Mouse (Mus musculus) stomach, postnatal 0 days (tissue): ENCODE measurements around the gene 4833420G17Rik. TPM values are rescaled to one million over a fixed set of nuclear protein-coding genes. Genes with fewer than 3 reads are reported as not detected.
A peak's percentile ranks its signal among the peaks of the same experiment; 100 is the strongest.

Experiments
- ATAC-seq: fragments of 200-750 bp; cut with Nextera tagmentation; 2 replicates; pipeline ENCODE4 v1.8.0; 2017; ENCODE audit not compliant: low FRiP score, low TSS enrichment
- DNase-seq: peaks from one replicate; pipeline ENCODE4 v3.0.0-alpha.2; 2016; ENCODE audit warnings: low spot score
- H3K27ac ChIP-seq: fragments of 300-500 bp; sonication (generic); replicated peaks from 2 replicates; pipeline ENCODE4 v1.5.1; 2014; ENCODE audit warnings: mild to moderate bottlenecking, control low read depth
- H3K27me3 ChIP-seq: fragments of 300-500 bp; sonication (generic); 2 replicates; pipeline ENCODE4 v1.6.1; 2014; ENCODE audit warnings: low read length; ENCODE audit not compliant: control insufficient read depth, insufficient read depth
- H3K36me3 ChIP-seq: fragments of 300-500 bp; sonication (generic); 2 replicates; pipeline ENCODE4 v1.6.1; 2014; ENCODE audit warnings: low read length, mixed read lengths; ENCODE audit not compliant: control insufficient read depth, insufficient read depth
- H3K4me1 ChIP-seq: fragments of 300-500 bp; sonication (generic); replicated peaks from 2 replicates; pipeline ENCODE4 v1.6.1; 2014; ENCODE audit warnings: antibody characterized with exemption; ENCODE audit not compliant: control insufficient read depth, insufficient read depth
- H3K4me2 ChIP-seq: fragments of 300-500 bp; sonication (generic); replicated peaks from 2 replicates; pipeline ENCODE4 v1.6.1; 2014; ENCODE audit warnings: low read depth, mild to moderate bottlenecking, control low read depth, moderate library complexity
- H3K4me3 ChIP-seq: fragments of 300-500 bp; sonication (generic); 2 replicates; pipeline ENCODE4 v1.5.1; 2014; ENCODE audit warnings: low read depth, low read length, control low read depth
- H3K9ac ChIP-seq: fragments of 300-500 bp; sonication (generic); 2 replicates; pipeline ENCODE4 v1.6.1; 2014; ENCODE audit warnings: mild to moderate bottlenecking, low read length, control low read depth, mixed read lengths
- H3K9me3 ChIP-seq: fragments of 300-500 bp; sonication (generic); 2 replicates; pipeline ENCODE4 v1.6.1; 2016; ENCODE audit warnings: low read length; ENCODE audit not compliant: control insufficient read depth
- CTCF ChIP-seq: IDR thresholded peaks from 2 replicates; pipeline ENCODE4 v1.5.1; 2016; ENCODE audit warnings: antibody characterized with exemption, low read depth, mild to moderate bottlenecking, moderate library complexity
- EP300 ChIP-seq: optimal IDR thresholded peaks from 2 replicates; pipeline ENCODE3; 2016; ENCODE audit warnings: antibody characterized with exemption
- WGBS: fragments of 180-500 bp; shearing (Covaris S2); extraction: QIAGEN DNeasy Blood & Tissue Kit; methylation state at CpG from one replicate; pipeline ENCODE4 v1.1.7; 2014; 5-methylcytosine and 5-hydroxymethylcytosine counted together
- polyA plus RNA-seq: library from polyadenylated mRNA; unstranded; fragments of >200 nt; fragmentation: Nextera tagmentation; extraction: Ambion mirVana; gene quantifications from 2 replicates; pipeline ENCODE4 v1.2.1, GENCODE M21; 2015

The 4833420G17Rik gene
- 24.1 and 24.4 TPM in 2 replicates for polyA plus RNA-seq

DNA sequence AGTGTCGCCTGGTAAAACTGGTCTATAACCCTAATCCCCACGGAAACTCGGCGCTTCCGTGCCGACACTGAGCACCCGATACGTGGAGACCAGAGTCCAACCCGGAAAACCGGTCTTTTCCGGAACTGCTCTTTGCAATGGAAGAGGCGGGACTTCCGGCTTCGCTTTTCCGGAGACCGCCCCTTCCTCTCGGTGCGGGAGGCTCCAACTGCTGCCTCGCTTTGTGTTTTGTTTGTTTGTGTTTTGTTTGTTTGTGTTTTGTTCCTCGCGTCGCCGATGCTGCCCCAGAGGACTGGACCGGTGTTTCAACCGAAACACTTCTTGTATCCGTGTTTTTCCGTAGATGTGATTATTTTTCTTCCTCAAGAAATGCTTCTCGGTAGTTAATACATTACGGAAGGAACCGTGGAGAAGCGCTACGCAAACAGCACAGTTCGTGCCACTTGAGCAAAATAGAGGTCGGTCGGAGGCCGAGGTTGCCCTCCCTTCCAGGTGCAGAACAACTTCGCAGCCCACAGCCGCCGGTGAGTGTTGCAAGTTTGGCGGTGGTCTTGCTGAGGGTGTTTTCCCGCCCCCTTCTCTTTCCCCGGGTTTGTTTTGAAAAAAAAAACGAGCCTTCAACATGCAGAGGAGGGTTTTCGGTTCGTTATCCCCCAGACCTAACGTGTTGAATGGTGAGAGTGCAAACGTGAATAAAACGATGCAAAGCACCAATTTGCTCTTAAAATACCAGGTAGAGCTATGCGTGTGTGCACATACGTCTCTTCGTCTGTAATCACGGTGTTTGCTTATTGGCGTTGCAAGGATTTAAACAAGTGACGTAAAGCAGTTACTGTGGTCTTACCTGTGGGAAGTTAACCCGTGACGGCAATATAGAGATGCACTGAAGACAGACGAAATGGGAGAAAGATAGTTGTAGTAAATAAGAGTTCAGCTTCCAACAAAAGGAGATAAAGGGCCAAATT is at the start of gene 4833420G17Rik:
Gene 4833420G17Rik (plus strand): TSS at position 173 of the 965 bp plus-strand sequence.
- 1% methylated on average over 57 of the region's 57 CpGs for WGBS
- peak; percentile 98 for ATAC-seq
- peak within 1 kb of the TSS; percentile 82 for H3K9ac ChIP-seq
- H3K27me3 ChIP-seq: no peaks in the 10 kb centered on the region
- peak within 1 kb of the TSS; percentile 63 for H3K4me2 ChIP-seq
- TF ChIP-seq EP300 (no peak), CTCF (no peak)
- no peaks in the 10 kb centered on the region for H3K9me3 ChIP-seq
- H3K4me1 ChIP-seq: no peaks in the 10 kb centered on the region
- H3K4me3 ChIP-seq: peak within 1 kb of the TSS; percentile 90
- H3K27ac ChIP-seq: peak within 1 kb of the TSS; percentile 89
- peak; percentile 91 for DNase-seq
- H3K36me3 ChIP-seq: no peaks in the 10 kb centered on the region

DNA sequence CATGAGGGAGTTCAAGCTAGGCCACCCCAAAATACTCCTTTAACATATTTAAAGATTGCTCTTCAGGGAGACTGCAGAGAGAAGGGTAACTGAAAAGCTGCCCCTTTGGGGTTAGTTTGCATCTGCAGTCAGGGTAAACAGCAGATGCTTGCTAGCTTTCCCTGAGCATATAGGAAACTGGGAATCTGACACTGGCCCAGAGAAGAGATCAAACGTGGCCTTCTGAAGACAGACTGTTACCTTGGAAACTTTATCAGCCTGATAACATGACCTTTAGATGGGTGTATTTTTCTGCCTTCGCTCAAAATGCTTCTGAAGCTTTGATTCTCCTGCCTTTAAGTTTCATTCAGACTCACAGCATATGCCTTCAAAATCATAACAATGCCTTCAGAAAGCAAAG is 49.5 kb upstream of the 4833420G17Rik start:
- DNase-seq: no peak
- TF ChIP-seq CTCF (no peak), EP300 (no peak)
- no peak overlapping the region for H3K4me2 ChIP-seq
- 21% methylated on average over 2 of the region's 2 CpGs for WGBS
- H3K9ac ChIP-seq: no peak overlapping the region
- no peaks in the 10 kb centered on the region for H3K9me3 ChIP-seq
- no peak for ATAC-seq
- no peaks in the 10 kb centered on the region for H3K27me3 ChIP-seq
- no peak overlapping the region for H3K4me3 ChIP-seq
- no peak overlapping the region for H3K27ac ChIP-seq
- no peaks in the 10 kb centered on the region for H3K36me3 ChIP-seq
- no peaks in the 10 kb centered on the region for H3K4me1 ChIP-seq

GRCm38 (mm10) chr13:119418479-119418878 is 44.1 kb upstream of the 4833420G17Rik start:
- DNase-seq (no peak), ATAC-seq (no peak)
- no peak overlapping the region for H3K4me3 ChIP-seq
- no peaks in the 10 kb centered on the region for H3K4me1 ChIP-seq
- WGBS: 86% methylated on average over 3 of the region's 3 CpGs
- H3K36me3 ChIP-seq: no peaks in the 10 kb centered on the region
- H3K9ac ChIP-seq: no peak overlapping the region
- no peak overlapping the region for H3K27ac ChIP-seq
- H3K9me3 ChIP-seq: no peaks in the 10 kb centered on the region
- TF ChIP-seq EP300 (no peak), CTCF (no peak)
- no peaks in the 10 kb centered on the region for H3K27me3 ChIP-seq
- H3K4me2 ChIP-seq: no peak overlapping the region

GRCm38 (mm10) chr13:119430164-119430563 is 32.4 kb upstream of the 4833420G17Rik start:
- DNase-seq: no peak
- peaks cover 2% of the 10 kb centered on the region; the same call in 1 of the 2 replicates for H3K36me3 ChIP-seq
- peak overlapping the region; percentile 99; the same call in 1 of the 2 replicates for H3K27ac ChIP-seq
- ATAC-seq: no peak
- 8% methylated on average over 8 of the region's 8 CpGs for WGBS
- TF ChIP-seq EP300 (no peak), CTCF (no peak)
- no peaks in the 10 kb centered on the region for H3K9me3 ChIP-seq
- H3K4me3 ChIP-seq: peak overlapping the region; percentile 98
- peak overlapping the region; percentile 85 for H3K4me2 ChIP-seq
- H3K27me3 ChIP-seq: no peaks in the 10 kb centered on the region
- no peaks in the 10 kb centered on the region for H3K4me1 ChIP-seq
- H3K9ac ChIP-seq: peak overlapping the region; percentile 98

DNA sequence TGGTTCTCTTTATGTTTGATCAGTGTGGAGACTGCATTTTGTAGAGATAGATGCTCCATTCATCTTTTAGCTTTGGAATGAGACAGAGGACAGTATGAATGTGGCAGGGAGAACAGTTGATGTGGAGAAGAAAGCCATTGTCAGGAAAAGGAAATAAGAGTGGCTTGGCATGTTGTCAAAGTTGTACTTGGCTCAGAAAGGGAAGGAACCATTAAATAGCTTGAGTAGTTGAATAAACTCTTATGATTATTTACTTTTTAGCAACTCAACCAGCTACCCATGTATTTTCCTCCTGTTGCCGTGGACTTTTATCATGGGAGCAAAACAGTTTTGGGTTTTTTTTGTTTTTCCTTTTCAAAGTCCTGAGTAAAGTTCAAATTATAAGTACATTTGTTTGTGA is 30.5 kb upstream of the 4833420G17Rik start:
- no peaks in the 10 kb centered on the region for H3K4me1 ChIP-seq
- WGBS: 24% methylated on average over 1 of the region's 1 CpGs
- no peak overlapping the region for H3K27ac ChIP-seq
- no peaks in the 10 kb centered on the region for H3K27me3 ChIP-seq
- H3K9me3 ChIP-seq: no peaks in the 10 kb centered on the region
- ATAC-seq (no peak), DNase-seq (no peak)
- TF ChIP-seq EP300 (no peak), CTCF (no peak)
- no peak overlapping the region for H3K4me2 ChIP-seq
- peaks cover 2% of the 10 kb centered on the region; the same call in 1 of the 2 replicates for H3K36me3 ChIP-seq
- no peak overlapping the region for H3K9ac ChIP-seq
- no peak overlapping the region for H3K4me3 ChIP-seq

DNA sequence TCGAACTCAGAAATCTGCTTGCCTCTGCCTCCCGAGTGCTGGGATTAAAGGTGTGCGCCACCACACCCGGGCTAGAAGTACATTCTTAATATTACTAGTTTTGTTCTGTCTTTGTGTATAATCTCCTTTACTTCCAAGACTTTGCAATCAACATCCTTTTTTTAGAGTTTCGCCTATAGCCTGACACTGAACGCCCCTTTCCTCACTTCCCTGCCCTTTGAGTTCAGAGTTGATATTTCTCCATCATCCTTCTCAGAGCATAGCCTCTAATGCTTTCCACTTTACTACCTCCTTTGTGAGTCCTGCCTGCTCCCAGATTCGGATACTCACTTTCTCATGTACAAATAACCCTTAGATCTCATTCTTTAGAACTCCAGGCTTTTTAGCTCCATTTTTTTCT is 28.2 kb upstream of the 4833420G17Rik start:
- H3K9ac ChIP-seq: no peak overlapping the region
- no peak overlapping the region for H3K4me3 ChIP-seq
- no peaks in the 10 kb centered on the region for H3K9me3 ChIP-seq
- no peak overlapping the region for H3K4me2 ChIP-seq
- no peak for ATAC-seq
- no peaks in the 10 kb centered on the region for H3K27me3 ChIP-seq
- WGBS: 86% methylated on average over 7 of the region's 7 CpGs
- H3K4me1 ChIP-seq: no peaks in the 10 kb centered on the region
- no peak for TF ChIP-seq EP300
- TF ChIP-seq CTCF: no peak
- H3K27ac ChIP-seq: no peak overlapping the region
- DNase-seq: no peak
- H3K36me3 ChIP-seq: peaks cover 8% of the 10 kb centered on the region; the same call in 1 of the 2 replicates
